Mouse (Mus musculus) E14TG2a.4 (cell line): ENCODE measurements at regions not wholly inside any gene's neighbourhood (a gene's known extent, or its start where the extent isn't known, plus 50 kb on each side); places are given as distances from the start of the nearest gene placed in this dataset.

ENCODE experiments used
- H3K27me3 ChIP-seq: 2 replicates; pipeline ENCODE4 v1.6.1; 2014; ENCODE audit warnings: low read length, control low read depth; ENCODE audit not compliant: insufficient read depth
- H3K36me3 ChIP-seq: 2 replicates; pipeline ENCODE4 v1.6.1; 2014; ENCODE audit warnings: low read length, control low read depth; ENCODE audit not compliant: insufficient read depth
- H3K4me1 ChIP-seq: replicated peaks from 2 replicates; pipeline ENCODE4 v1.6.1; 2014; ENCODE audit warnings: low read depth, low read length, control low read depth
- H3K4me3 ChIP-seq: replicated peaks from 2 replicates; pipeline ENCODE4 v1.5.1; 2014; ENCODE audit warnings: mild to moderate bottlenecking, low read length
- H3K9me3 ChIP-seq: 2 replicates; pipeline ENCODE4 v1.6.1; 2014; ENCODE audit warnings: low read length, control low read depth
- CTCF ChIP-seq: conservative IDR thresholded peaks from 2 replicates; pipeline ENCODE4 v1.5.1; 2014; ENCODE audit warnings: low read length
- NANOG ChIP-seq: IDR thresholded peaks from 2 replicates; pipeline ENCODE4 v1.6.1; 2014; ENCODE audit warnings: borderline replicate concordance, low read length, mixed read lengths
- POU5F1 ChIP-seq: IDR thresholded peaks from 2 replicates; pipeline ENCODE4 v1.6.1; 2014; ENCODE audit warnings: low read length, borderline replicate concordance

- no peaks in the 10 kb centered on the region for H3K4me1 ChIP-seq
- peaks cover 14% of the 10 kb centered on the region; the same call in 1 of the 2 replicates for H3K27me3 ChIP-seq
- no peaks in the 10 kb centered on the region for H3K9me3 ChIP-seq
- H3K4me3 ChIP-seq: no peak overlapping the region
- H3K36me3 ChIP-seq: no peaks in the 10 kb centered on the region
- TF ChIP-seq NANOG (no peak), CTCF (no peak), POU5F1 (no peak)
Observed at GRCm38 (mm10) chr4:137194106-137194505, 83.2 kb upstream of the Wnt4 start.

GRCm38 (mm10) chr4:137190625-137191024, 86.7 kb upstream of the Wnt4 start:
- no peaks in the 10 kb centered on the region for H3K9me3 ChIP-seq
- H3K36me3 ChIP-seq: no peaks in the 10 kb centered on the region
- H3K27me3 ChIP-seq: 0 out of 2 replicates have a peak, but pooled peaks cover 3% of the 10 kb centered on the region
- no peak overlapping the region for H3K4me3 ChIP-seq
- no peaks in the 10 kb centered on the region for H3K4me1 ChIP-seq
- TF ChIP-seq CTCF: no peak
- TF ChIP-seq POU5F1: no peak
- TF ChIP-seq NANOG: no peak

- no peaks in the 10 kb centered on the region for H3K4me1 ChIP-seq
- H3K9me3 ChIP-seq: 0 out of 2 replicates have a peak, but pooled peaks cover 3% of the 10 kb centered on the region
- TF ChIP-seq NANOG (no peak), POU5F1 (no peak), CTCF (no peak)
- H3K36me3 ChIP-seq: no peaks in the 10 kb centered on the region
- H3K27me3 ChIP-seq: 0 out of 2 replicates have a peak, but pooled peaks cover 3% of the 10 kb centered on the region
- H3K4me3 ChIP-seq: no peak overlapping the region
Observed at GRCm38 (mm10) chr4:137189801-137190200, 87.5 kb upstream of the Wnt4 start.

GRCm38 (mm10) chr4:137189058-137189457, 88.2 kb upstream of the Wnt4 start:
- H3K4me1 ChIP-seq: no peaks in the 10 kb centered on the region
- TF ChIP-seq POU5F1: no peak
- no peak for TF ChIP-seq NANOG
- TF ChIP-seq CTCF: no peak
- 0 out of 2 replicates have a peak, but pooled peaks cover 3% of the 10 kb centered on the region for H3K9me3 ChIP-seq
- 0 out of 2 replicates have a peak, but pooled peaks cover under 1% of the 10 kb centered on the region for H3K27me3 ChIP-seq
- H3K36me3 ChIP-seq: no peaks in the 10 kb centered on the region
- H3K4me3 ChIP-seq: no peak overlapping the region

- Histone ChIP-seq H3K4me3 (no peak overlapping the region), H3K9me3 (0 out of 2 replicates have a peak, but pooled peaks cover 3% of the 10 kb centered on the region), H3K27me3 (no peaks in the 10 kb centered on the region), H3K36me3 (no peaks in the 10 kb centered on the region), H3K4me1 (no peaks in the 10 kb centered on the region)
- TF ChIP-seq NANOG: no peak
- TF ChIP-seq CTCF: no peak
- no peak for TF ChIP-seq POU5F1
Observed at GRCm38 (mm10) chr4:137187592-137187991, 89.7 kb upstream of the Wnt4 start.

- Histone ChIP-seq H3K4me1 (no peaks in the 10 kb centered on the region), H3K27me3 (no peaks in the 10 kb centered on the region), H3K4me3 (no peak overlapping the region), H3K9me3 (0 out of 2 replicates have a peak, but pooled peaks cover 3% of the 10 kb centered on the region), H3K36me3 (no peaks in the 10 kb centered on the region)
- no peak for TF ChIP-seq NANOG
- no peak for TF ChIP-seq POU5F1
- no peak for TF ChIP-seq CTCF
Observed at GRCm38 (mm10) chr4:137187051-137187450, 90.2 kb upstream of the Wnt4 start.

GRCm38 (mm10) chr4:137185001-137185400, 92.3 kb upstream of the Wnt4 start:
- TF ChIP-seq NANOG: no peak
- TF ChIP-seq POU5F1: no peak
- no peak for TF ChIP-seq CTCF
- Histone ChIP-seq H3K4me3 (no peak overlapping the region), H3K4me1 (0 out of 2 replicates have a peak, but pooled peaks cover 6% of the 10 kb centered on the region), H3K9me3 (0 out of 2 replicates have a peak, but pooled peaks cover 3% of the 10 kb centered on the region), H3K27me3 (no peaks in the 10 kb centered on the region), H3K36me3 (no peaks in the 10 kb centered on the region)

- TF ChIP-seq POU5F1 (no peak), NANOG (no peak)
- 0 out of 2 replicates have a peak, but pooled peaks cover 6% of the 10 kb centered on the region for H3K4me1 ChIP-seq
- no peaks in the 10 kb centered on the region for H3K36me3 ChIP-seq
- no peaks in the 10 kb centered on the region for H3K27me3 ChIP-seq
- H3K9me3 ChIP-seq: 0 out of 2 replicates have a peak, but pooled peaks cover 3% of the 10 kb centered on the region
- H3K4me3 ChIP-seq: no peak overlapping the region
Observed at GRCm38 (mm10) chr4:137183181-137183850, 94.0 kb upstream of the Wnt4 start.
